Mouse (Mus musculus) forebrain, postnatal 0 days (tissue): Measurements from ENCODE around the gene Slc25a16. TPM values are rescaled to one million over a fixed set of nuclear protein-coding genes. Genes with fewer than 3 reads are reported as not detected.

ENCODE experiments used
- ATAC-seq: fragments of 200-750 bp; cut with Nextera tagmentation; 2 replicates; pipeline ENCODE4 v1.8.0; 2017; ENCODE audit warnings: mild to moderate bottlenecking, moderate library complexity
- DNase-seq: peaks from one replicate; pipeline ENCODE4 v3.0.0-alpha.2; 2015
- H3K27ac ChIP-seq: fragments of 300-500 bp; sonication (generic); 2 replicates; pipeline ENCODE4 v1.5.1; 2014; ENCODE audit warnings: low read depth, mild to moderate bottlenecking, antibody characterized with exemption, low read length, moderate library complexity, mixed read lengths
- H3K27me3 ChIP-seq: fragments of 300-500 bp; sonication (generic); 2 replicates; pipeline ENCODE4 v1.6.1; 2014; ENCODE audit warnings: mild to moderate bottlenecking, low read length, mixed read lengths; ENCODE audit not compliant: insufficient read depth
- H3K36me3 ChIP-seq: fragments of 300-500 bp; sonication (generic); 2 replicates; pipeline ENCODE4 v1.6.1; 2014; ENCODE audit warnings: mild to moderate bottlenecking, moderate library complexity; ENCODE audit not compliant: insufficient read depth
- H3K4me1 ChIP-seq: fragments of 300-500 bp; sonication (generic); 2 replicates; pipeline ENCODE4 v1.6.1; 2014; ENCODE audit warnings: antibody characterized with exemption; ENCODE audit not compliant: insufficient read depth
- H3K4me2 ChIP-seq: fragments of 300-500 bp; sonication (generic); 2 replicates; pipeline ENCODE4 v1.6.1; 2014; ENCODE audit warnings: low read depth, mild to moderate bottlenecking, moderate library complexity
- H3K4me3 ChIP-seq: fragments of 300-500 bp; sonication (generic); 2 replicates; pipeline ENCODE4 v1.5.1; 2014; ENCODE audit warnings: low read depth, low read length, mixed read lengths
- H3K9ac ChIP-seq: fragments of 300-500 bp; sonication (generic); 2 replicates; pipeline ENCODE4 v1.6.1; 2014; ENCODE audit warnings: mild to moderate bottlenecking
- H3K9me3 ChIP-seq: fragments of 300-500 bp; sonication (generic); 2 replicates; pipeline ENCODE4 v1.6.1; 2016; ENCODE audit warnings: low read length
- CTCF ChIP-seq: sonication (generic); IDR thresholded peaks from 2 replicates; pipeline ENCODE4 v1.5.1; 2016; ENCODE audit warnings: antibody characterized with exemption, control low read depth, low read depth
- WGBS: fragments of 180-500 bp; shearing (Covaris S2); extraction: QIAGEN DNeasy Blood & Tissue Kit; methylation state at CpG from one replicate; pipeline ENCODE4 v1.1.7; 2014; 5-methylcytosine and 5-hydroxymethylcytosine counted together
- polyA plus RNA-seq: library from polyadenylated mRNA; unstranded; fragments of >200 nt; fragmentation: Nextera tagmentation; extraction: Ambion mirVana; gene quantifications from 2 replicates; pipeline ENCODE4 v1.2.1, GENCODE M21; 2015
- total RNA-seq: library from RNA; depleted of rRNA; stranded (reverse); fragments of >200 nt; gene quantifications from 2 replicates; pipeline ENCODE4 v1.2.3, GENCODE M21; 2014; rRNA removed

Gene Slc25a16
- total and polyA plus RNA-seq, 2 experiments from 2014 or later, result 15.1 to 25.1 TPM

DNA sequence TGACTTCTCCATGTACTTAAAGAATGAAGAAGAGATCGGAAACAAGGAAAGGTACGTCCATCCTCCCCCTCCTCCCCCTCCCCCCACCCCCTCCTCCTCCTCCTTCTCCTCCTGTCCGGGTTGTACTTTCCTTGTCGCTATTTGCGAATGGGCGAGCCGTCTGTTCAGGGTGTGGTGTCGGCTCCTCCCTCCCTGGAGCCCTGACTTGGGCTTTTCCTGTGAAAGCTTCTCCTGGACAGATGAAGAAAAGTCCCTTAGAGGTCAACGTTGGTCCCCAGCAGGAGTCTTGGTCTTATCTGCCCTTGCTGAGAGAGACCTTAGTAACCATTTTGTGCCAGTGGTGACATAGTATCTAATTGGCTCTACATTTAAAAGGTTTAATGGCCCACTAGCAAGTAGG, 73.6 kb downstream of the Slc25a16 start:
- Histone ChIP-seq H3K27me3 (no peaks in the 10 kb centered on the region), H3K4me2 (no peak overlapping the region), H3K4me3 (no peak overlapping the region), H3K27ac (no peak overlapping the region), H3K4me1 (no peaks in the 10 kb centered on the region), H3K36me3 (peaks cover 91% of the 10 kb centered on the region), H3K9ac (no peak overlapping the region), H3K9me3 (no peaks in the 10 kb centered on the region)
- no peak for TF ChIP-seq CTCF
- ATAC-seq, result no peak
- DNase-seq, result no peak
- WGBS, result 79% methylated on average over 3 of the region's 9 CpGs

Other genes starting within 250 kb of the Slc25a16 start
- 4.3 and 6.1 TPM in 2 replicates for gene Stox1, start 194.5 kb upstream of the Slc25a16 start, total RNA-seq
- gene Stox1, start 194.5 kb upstream of the Slc25a16 start, polyA plus RNA-seq, result 3.9 and 6.9 TPM in 2 replicates
- gene Ccar1, start 128.3 kb upstream of the Slc25a16 start, total RNA-seq, result 64.0 and 94.1 TPM in 2 replicates
- 62.2 and 74.7 TPM in 2 replicates for gene Ccar1, start 128.3 kb upstream of the Slc25a16 start, polyA plus RNA-seq
- gene Tet1, start 11.6 kb upstream of the Slc25a16 start, total RNA-seq, result 26.2 and 32.7 TPM in 2 replicates
- 17.2 and 32.1 TPM in 2 replicates for gene Tet1, start 11.6 kb upstream of the Slc25a16 start, polyA plus RNA-seq
- gene Dna2, start 26.4 kb downstream of the Slc25a16 start, total RNA-seq, result 2.8 and 2.9 TPM in 2 replicates
- 1.8 and 2.0 TPM in 2 replicates for gene Dna2, start 26.4 kb downstream of the Slc25a16 start, polyA plus RNA-seq
- 50.9 and 55.6 TPM in 2 replicates for gene Rufy2, start 59.6 kb downstream of the Slc25a16 start, total RNA-seq
- gene Rufy2, start 59.6 kb downstream of the Slc25a16 start, polyA plus RNA-seq, result 43.7 and 58.6 TPM in 2 replicates
- gene Hnrnph3, start 103.6 kb downstream of the Slc25a16 start, total RNA-seq, result 18.1 and 19.6 TPM in 2 replicates
- gene Hnrnph3, start 103.6 kb downstream of the Slc25a16 start, polyA plus RNA-seq, result 62.4 and 76.9 TPM in 2 replicates
- gene Pbld2, start 103.7 kb downstream of the Slc25a16 start, total RNA-seq, result 0.23 and 1.3 TPM in 2 replicates
- 0.44 and 0.73 TPM in 2 replicates for gene Pbld2, start 103.7 kb downstream of the Slc25a16 start, polyA plus RNA-seq
- not detected in 2 replicates for gene Pbld1, start 139.5 kb downstream of the Slc25a16 start, total RNA-seq
- 0.27 and 0.59 TPM in 2 replicates for gene Pbld1, start 139.5 kb downstream of the Slc25a16 start, polyA plus RNA-seq
- gene Atoh7, start 179.0 kb downstream of the Slc25a16 start, total RNA-seq, result 0.15 and 0.71 TPM in 2 replicates
- 3.3 and 4.8 TPM in 2 replicates for gene Atoh7, start 179.0 kb downstream of the Slc25a16 start, polyA plus RNA-seq